Mouse (Mus musculus) heart, postnatal 25 days (tissue): ENCODE results near the gene Clstn1. TPM values are rescaled to one million over a fixed set of nuclear protein-coding genes. Genes with fewer than 3 reads are reported as not detected.

ENCODE experiments used
- DNase-seq: peaks from one replicate; pipeline ENCODE4 v3.0.0; 2022; ENCODE audit warnings: low spot score
- intact Hi-C: fragments of 180-260 bp; cut with DNase I; formaldehyde crosslinking; loops from one replicate; pipeline ENCODE4 v1.15.1; 2025
- total RNA-seq, 2 experiments: library from RNA; stranded (reverse); gene quantifications; 2 replicates each; pipeline ENCODE4 v1.2.3; 2021

The Clstn1 gene
- total RNA-seq, 2 experiments from 2014 or later: 80.7 to 84.0 TPM

DNA sequence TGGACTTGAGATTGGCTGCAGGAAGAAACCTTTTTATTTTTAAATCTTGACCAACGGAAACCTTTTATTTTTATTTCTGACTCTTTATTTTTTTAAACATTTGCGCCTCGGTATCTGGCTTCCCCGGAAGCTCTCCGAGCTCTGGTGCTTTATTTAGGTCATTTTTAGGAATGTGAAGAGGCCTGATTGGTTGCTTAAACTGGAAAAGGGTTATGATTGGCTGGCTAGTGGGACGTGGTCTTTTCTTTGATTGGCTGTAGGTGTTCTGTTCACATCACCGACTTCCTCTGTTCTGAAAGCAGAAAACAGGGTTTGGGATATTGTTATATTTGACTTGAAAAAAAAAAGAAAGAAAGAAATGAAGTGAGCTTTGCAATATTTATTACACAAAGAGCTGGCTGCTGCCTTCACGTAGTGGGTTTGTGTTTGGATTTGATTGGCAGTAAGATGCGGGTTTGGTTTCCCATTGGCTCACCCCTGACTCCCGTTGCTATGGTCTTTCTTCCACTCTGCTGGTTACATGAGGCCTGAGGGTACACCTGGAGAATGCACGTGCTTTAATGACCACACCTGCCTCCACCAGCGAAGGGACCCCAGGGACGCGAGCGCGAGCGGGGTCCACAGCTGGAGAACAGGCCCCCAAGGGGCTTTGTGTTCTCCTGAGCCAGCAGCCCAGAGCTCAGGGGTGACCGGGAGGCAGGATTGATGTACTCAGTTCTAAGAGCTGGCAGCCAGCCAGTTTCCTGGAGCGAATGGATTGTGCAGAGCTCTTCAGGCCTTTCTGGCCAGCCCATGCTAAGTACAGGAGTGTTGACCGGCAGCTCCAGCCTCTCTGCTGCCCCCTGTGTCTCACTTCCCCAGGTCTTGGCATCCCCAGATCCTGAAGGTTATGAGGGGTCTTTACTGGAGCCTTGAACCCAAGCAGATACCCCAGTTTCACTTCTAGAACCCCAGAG, 21.5 kb upstream of the Clstn1 start:
- intact Hi-C loops: no loop called here
- peak; percentile 66 for DNase-seq

DNA sequence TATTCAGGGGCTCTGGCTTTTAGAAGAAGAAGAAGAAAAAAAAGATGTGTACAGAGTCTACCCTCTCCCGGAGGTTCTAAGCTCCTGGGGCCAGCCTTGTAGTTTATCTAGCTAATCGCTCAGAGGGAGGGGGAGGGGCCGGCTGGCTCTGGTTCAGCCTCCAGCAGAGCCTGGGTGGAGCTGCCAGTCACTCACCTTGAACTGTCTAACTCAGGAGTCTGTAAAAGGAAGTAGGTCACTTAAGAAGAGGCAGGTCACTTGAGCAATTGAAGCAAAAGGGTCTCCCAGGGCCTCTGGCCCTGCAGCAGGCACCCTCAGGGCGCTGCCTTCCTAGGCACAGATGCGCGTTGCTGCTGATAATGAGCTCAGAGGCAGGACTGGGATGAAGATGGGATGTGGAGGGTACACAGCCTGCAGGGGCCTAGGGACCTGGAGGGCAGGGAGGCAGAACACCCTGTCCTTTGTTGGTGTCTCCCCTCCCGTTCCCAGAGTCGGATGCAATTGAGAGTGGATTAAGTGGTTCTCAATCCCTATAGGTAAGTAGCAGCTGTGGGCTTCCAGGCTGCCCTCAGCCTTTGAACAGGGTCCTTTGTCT, 18.7 kb upstream of the Clstn1 start:
- intact Hi-C loops: no loop called here
- DNase-seq: no peak

DNA sequence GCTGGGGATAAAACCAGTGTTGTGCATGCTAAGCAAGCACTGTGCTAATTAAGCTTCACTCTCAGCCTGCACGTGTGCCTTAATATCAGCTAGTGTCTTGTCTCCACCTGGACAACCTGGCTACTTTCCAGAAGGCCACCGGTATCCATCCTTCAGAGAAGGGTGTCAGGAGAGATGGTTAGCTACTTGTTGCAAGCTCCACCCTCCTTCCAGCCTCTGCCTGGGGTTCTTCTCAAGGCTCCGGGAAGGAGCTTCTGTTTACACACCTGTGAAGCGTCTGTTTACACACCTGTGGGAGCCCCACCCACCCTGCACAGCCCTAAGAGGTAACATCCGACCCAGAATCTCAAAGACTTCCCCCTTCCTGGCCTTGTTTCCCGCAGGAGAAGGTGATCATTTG, 17.6 kb upstream of the Clstn1 start:
- intact Hi-C loops: no loop called here
- DNase-seq: no peak

DNA sequence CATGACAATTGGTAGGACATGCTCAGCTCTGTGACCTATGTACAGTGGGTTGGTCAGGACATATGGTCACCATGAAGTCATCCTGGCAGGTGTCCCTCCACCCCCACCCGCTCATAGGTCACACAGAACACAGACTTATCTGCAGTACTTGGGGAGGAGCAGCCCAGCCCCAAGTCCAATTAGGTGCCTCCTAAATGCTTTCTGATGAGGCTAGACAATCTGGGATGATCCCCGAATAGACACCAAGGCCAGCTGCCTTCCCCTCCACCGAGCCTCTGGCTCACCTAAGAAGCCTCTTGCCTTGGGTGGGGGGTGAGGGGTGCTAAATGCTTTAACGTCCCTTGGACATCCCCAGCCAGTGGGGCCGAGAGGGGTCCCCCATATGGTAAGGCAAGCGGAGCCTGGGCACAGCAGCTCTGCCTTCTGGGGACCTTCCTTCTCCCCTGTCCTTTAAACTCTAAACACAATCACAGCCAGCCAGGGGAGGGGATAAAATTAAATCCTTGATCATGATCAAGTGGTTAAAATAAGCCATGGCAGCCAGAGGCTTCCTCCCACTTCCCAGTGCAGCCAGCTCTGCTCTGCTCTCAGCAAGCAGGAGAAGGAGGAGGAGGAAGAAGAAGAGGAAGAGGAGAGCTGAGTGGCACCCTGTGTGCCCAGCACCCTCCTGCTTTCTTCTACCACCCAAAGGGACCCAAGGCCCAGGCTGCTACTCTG, 16.3 kb upstream of the Clstn1 start:
- DNase-seq: no peak
- intact Hi-C loops: no loop called here

DNA sequence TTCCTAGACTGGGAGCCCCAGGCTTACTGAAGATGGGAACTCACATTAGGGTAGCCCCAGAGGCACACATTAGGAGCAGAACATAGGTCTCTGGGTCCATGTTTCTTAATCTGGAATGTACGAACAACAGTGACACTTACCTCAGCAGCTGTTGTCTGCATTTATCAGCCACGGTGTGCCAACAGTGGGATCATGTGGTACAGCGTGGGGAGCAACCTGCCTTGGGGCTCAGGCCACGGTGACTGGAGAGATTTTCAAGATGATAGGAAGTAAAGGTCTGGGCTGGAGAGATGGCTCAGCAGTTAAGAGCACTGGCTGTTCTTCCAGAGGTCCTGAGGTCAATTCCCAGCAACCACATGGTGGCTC, 15.8 kb upstream of the Clstn1 start:
- no peak for DNase-seq
- intact Hi-C loops: no loop called here

DNA sequence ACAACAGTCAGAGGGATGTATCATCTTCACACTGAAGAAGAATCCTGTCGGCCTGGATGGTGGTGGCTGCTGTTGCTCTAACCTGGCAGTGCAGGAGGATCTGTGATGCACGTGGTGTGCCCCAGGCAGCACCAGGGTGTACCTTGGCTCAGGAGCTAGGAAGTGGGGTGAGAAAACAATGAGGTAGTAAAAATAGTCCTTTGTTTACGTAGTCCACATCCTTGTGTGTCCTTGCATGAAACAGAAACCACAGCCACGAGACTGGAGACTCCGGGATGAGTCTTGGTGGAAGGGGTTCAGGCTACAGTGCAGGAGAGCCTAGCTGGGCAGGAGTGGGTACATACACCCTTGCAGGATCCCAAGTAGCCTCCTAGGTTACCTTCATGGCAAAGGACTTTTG, 15.1 kb upstream of the Clstn1 start:
- no peak for DNase-seq
- intact Hi-C loops: no loop called here

DNA sequence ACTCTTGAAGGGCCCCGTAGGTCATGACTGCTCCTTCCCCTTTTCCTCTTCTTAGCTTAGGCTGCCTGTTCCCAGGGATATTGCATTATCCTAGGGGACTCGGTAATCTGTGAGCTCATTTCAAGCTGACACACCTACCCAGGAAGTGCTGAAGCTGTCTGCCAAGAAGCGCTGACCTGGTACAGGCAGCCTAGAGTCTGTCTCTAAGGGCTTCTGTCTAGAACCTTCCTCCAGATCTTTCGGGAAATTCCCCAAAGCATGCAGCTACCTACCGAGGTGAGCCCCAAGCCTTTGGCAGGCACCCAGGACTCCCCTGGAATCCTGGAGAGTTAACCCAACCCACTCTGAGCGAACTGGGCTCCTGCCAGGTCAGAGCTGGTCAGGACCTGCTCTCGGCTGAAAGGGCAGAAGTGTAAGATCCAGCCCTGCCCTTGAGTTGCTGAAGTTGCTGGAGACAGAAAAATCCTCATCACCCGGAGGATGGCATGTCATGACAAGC, 14.6 kb upstream of the Clstn1 start:
- no peak for DNase-seq
- intact Hi-C loops: no loop called here

DNA sequence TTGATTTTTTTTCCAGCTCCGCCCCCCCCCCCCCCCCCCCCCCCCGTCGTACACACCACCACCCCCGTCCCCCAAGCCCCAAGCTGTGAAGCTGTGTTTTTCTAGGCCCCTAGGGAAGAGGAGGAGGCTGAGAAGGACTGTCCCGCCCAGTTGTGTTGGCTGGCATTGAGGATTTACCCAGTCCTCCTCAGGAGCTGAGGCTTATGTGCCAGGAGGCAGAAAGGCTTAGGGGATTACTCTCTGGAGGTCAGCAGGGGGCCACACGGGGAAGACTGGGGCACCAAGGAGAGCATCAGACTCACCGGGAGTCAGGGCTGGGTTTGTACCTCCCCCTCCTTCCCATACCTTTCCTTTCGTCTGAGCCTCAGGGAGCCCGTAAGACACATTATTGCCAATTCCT, 13.8 kb upstream of the Clstn1 start:
- intact Hi-C loops: no loop called here
- no peak for DNase-seq

DNA sequence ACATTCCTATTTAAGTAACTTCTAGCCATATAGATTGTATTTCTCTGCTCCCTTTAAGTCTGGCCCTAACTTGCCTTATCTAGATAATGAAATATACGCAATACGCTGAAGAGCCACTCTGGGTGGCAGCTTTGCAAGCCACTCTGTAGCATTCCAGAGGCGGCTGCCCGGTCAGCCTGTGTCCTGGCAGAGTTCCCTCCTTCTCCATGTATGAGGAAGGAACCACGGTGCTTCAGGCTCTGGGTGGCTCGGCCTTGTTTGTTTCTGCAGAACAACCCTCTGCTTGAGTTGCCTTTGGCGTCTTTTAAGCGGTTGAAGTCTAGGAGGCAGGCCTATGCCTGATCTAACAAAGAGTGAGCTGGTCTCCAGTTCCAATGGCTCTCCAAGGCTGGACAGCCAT, 13.4 kb upstream of the Clstn1 start:
- no peak for DNase-seq
- intact Hi-C loops: no loop called here

DNA sequence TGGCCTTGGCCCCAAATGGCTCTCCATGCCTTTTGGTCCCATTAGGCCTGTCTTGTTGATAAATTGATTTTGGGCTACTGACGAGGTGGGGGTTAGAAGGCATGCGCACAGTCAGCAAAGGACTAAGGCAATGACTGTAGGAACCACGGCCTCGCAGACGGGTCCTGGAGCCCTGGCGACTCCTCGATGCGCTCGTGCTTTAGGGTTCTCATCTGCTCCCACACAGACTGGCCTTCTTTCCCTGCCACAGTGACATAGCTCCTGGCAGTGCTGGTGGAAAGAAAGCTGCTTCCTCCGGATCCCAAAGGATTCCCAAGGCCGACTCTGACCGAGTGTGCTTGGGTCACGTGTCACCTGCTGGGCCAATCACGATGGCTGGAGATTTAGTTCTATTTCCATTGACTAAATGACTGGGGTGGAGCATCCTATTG, 11.9 kb upstream of the Clstn1 start:
- peak; percentile 61 for DNase-seq
- intact Hi-C loops: no loop called here

DNA sequence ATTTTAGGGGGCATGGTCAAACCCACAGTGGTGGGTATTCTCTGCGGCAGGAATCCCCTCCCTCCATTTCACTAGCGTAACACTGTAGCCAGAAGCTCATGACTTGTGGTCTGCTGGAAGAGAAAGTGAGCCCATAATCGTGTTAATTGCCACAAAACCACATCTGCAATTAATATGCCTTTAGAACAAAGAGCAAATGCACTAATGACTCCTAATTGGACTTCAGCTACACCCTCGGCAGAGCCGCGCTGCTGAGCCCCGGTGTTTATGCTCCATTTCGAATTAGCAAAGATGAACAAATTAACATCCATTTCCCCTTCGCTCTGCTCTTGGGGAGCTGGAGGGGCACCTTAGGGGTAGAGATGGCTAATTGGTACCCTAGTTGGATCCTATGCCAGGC, 10.2 kb upstream of the Clstn1 start:
- no peak for DNase-seq
- intact Hi-C loops: no loop called here

DNA sequence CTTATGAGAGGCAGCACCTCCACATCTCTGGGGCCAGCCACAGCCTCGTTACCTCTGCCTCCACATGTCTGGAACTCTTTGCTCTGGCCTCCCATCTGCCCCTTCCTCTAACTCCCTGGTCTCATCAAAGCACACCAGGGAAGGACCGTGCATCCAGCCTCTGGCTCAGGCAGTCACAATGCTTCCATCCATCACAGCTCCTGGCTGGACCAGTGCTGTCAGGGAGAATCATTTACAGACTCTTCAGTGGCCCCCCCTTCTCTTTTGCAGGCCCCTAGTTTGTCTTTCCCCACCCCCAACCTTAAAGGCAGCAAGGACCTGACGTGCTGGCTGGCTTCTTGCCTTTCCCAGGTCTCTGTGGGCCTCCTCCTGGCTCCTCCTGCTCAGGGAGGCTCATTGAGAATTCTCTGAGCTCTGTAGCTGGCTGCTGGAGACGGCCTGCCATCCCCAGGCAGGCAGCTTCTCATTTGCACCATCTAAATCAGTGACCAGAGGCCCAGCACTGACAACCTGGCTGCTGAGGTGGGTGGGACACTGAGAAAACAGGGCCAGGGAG, 9.2 kb upstream of the Clstn1 start:
- intact Hi-C loops: no loop called here

DNA sequence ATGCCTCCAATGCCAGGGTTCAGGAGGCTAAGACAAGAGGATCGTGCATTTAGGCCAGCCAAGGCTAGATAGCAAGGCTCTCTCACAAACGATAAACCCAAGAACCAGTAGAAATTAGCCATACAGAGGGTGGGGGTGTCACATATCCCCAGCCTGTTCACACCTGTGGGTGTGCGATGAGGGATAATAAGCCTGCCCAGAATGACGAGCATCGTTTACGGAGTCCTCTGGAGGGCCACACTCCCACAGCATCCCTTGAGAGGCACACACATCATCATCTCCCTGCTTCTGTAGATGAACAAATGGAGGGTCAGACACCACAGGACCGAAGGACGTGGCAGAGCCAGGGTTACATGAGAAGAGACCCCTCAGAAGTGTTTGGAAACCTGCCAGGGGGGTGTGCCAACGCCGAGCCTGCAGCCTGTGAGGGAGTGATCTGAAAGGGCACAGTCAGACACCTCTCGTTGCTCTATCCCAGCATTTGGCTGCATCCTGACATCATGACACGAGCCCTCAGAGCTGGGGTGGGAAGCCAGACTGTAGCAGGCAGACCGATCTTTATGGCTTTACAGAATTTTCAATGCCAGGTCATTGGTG, 8.1 kb upstream of the Clstn1 start:
- intact Hi-C loops: no loop called here
- no peak for DNase-seq

More for the DNA sequence above, 9.2 kb upstream of the Clstn1 start:
- no peak for DNase-seq

DNA sequence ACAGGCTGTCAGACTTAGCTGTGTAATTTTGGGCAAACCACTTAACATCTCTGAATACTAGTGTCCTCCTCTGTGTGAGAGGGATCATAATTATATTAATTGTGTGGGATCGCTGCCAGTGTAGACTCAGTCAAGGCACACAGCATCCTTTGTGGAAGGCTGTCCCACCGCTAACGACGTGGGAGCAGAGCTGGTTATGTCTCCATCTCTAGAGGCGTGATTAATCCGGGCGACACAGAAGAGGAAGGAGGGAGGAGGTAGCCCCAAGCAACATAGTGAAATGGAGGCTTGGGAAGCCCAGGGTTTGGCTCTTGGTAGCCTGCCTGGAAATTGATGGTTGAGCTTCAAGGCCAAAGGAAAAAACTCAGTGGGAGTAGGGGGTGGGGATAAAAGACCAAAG, 7.4 kb upstream of the Clstn1 start:
- intact Hi-C loops: no loop called here
- no peak for DNase-seq

DNA sequence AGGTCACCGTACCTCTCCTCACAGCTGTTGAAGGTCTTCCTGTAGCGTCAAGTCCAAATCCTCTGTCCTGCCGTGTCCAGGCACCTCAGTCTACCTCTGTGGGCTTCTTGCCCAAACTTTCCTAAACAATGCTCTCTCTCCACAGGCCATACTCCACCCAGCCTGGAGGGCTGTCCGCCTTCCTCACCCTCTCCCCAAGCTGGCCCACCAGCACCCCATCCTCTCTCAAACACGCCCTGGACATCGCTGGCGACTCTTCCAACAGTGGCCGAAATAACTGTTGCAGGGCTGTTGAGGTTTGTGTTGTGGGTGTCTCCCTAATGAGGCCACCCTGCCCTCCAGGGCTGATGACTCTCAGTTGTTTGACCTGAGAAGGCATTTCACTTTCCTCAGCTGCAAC, 1.0 kb upstream of the Clstn1 start:
- DNase-seq: no peak
- intact Hi-C loops: loop anchor here (5.0 kb wide), 1 partner anchor 33 kb away; no protein-coding TSS in a partner anchor

DNA sequence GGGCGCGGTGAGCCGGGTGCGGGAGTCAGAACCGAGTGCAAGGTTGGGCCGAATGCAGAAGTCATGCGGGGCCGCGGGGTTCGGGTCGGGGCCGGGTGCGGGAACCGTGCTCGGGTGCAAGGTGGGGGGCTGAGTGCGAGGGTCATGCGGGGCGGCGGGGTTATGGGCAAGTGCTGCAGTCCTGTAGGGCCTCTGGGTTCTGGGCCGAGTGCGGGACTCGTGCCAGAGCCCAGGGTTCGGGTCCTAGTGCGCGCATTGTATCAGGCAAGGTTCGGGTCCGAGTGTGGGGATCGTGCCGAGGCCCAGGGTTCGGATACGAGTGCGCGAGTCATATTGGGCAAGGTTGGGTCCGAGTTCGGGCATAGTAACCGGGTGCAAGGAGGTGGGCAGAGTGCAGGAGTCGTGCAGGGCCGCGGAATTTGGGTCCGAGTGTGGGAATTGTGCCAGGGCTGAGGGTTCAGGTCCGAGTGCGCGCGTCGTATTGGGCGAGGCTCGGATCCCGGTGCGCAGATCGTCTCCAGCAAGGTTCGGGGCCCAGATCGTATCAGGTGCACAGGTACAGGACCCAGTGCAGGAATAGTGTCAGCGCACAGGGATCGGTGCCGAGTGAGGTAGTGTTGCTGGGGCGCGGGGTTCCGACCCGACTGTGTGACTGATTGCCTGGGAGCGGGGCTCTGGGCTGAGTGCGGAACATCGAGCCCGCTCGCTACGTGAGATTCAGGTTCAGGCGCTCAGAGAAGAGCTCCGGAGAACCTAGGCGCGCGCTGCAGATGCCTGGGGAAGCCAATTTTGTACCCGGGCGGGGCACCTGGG, 721 bp downstream of the Clstn1 start:
- intact Hi-C loops: loop anchor here (5.0 kb wide), 1 partner anchor 35 kb away; no protein-coding TSS in a partner anchor
- DNase-seq: no peak

DNA sequence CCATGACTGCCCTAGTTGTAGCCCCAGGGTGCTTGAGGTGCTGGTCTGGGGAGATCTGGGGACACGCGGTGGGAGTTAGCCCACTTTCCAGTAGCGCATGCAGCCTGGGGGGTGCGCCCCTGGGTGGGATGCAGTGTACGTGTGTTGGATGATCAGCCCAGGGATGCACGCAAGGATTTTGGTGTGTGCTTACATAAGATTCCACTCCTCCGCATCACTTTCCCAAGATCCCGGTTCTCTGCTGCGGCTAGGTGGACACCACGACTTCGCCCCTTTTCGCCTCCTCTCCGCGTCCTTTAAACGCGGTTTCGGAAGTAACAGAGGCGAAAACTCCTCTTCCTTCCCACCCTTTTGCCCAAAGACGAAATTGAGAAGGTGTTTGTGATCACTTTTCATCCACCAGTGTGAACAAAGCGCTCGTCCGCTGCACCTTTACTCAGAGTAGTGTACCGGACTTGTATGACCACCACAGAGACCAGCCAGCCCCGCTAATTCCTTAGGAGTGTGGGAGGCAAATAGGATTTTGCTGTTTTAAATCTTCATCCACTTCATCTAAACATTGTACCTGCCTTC, 1.4 kb downstream of the Clstn1 start:
- intact Hi-C loops: loop anchor here (5.0 kb wide), 1 partner anchor 35 kb away; no protein-coding TSS in a partner anchor
- no peak for DNase-seq

DNA sequence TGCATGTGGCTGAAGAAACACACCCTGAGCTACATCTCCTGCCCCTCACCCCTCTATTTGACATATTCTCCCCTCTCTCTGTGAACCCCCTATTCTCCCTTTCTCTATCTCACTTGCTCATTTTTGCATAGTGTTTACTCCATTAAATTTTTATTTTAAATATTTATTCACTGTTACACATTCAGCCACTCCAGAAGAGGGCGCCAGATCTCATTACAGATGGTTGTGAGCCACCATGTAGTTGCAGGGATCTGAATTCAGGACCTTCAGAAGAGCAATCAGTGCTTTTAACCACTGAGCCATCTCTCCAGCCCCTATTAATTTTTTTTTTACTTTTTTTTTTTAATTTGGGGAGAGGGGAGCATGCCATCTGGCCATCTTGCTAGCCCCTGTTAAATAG, 3.9 kb downstream of the Clstn1 start:
- DNase-seq: no peak
- intact Hi-C loops: no loop called here

DNA sequence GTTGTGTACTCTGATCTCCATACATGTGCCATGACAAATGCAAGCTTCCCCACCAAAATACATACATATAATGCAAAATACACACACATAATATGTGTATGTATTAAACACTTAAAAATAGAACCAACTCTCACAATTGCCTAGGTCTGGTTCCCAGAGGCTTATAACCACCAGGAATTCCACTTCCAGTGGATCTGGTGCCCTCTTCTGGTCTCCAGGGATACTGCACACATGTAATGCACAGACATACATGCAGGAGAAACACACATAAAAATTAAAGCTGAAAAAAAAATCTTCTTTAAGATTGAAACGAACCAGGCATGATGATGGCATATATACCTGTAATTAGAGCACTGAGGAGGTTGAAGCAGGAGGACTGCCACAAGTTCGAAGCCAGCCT, 5.2 kb downstream of the Clstn1 start:
- no peak for DNase-seq
- intact Hi-C loops: no loop called here
